Mouse (Mus musculus) G1E (cell line): ENCODE measurements around the gene Dpy19l3. TPM values are rescaled to one million over a fixed set of nuclear protein-coding genes. Genes with fewer than 3 reads are reported as not detected.

Experiments used
- ATAC-seq: 2 replicates; pipeline ENCODE4 v1.8.0; 2016; ENCODE audit warnings: mild to moderate bottlenecking; ENCODE audit not compliant: insufficient number of reproducible peaks, poor library complexity, low FRiP score, severe bottlenecking; ENCODE audit errors: extremely low read depth
- DNase-seq: peaks from one replicate; pipeline ENCODE4 v3.0.0; 2012; ENCODE audit warnings: low spot score
- H3K27me3 ChIP-seq: 2 replicates; pipeline ENCODE4 v1.6.1; 2012; ENCODE audit warnings: mild to moderate bottlenecking, low read length, inconsistent platforms; ENCODE audit not compliant: insufficient read depth
- H3K36me3 ChIP-seq: replicated peaks from 2 replicates; pipeline ENCODE3; 2012; ENCODE audit warnings: mild to moderate bottlenecking, inconsistent platforms
- H3K4me1 ChIP-seq: 2 replicates; pipeline ENCODE4 v1.6.1; 2012; ENCODE audit warnings: low read depth, low read length, inconsistent platforms, mixed read lengths; ENCODE audit not compliant: insufficient read depth
- H3K4me3 ChIP-seq: 2 replicates; pipeline ENCODE4 v1.5.1; 2012; ENCODE audit warnings: low read depth, mild to moderate bottlenecking, inconsistent platforms, low read length, moderate library complexity, mixed read lengths
- H3K9me3 ChIP-seq: replicated peaks from 2 replicates; pipeline ENCODE4 v1.6.1; 2012; ENCODE audit warnings: inconsistent platforms
- CTCF ChIP-seq: IDR thresholded peaks from 2 replicates; pipeline ENCODE4 v1.5.1; 2012; ENCODE audit warnings: low read depth, low read length, inconsistent platforms, mixed read lengths
- GATA1 ChIP-seq: IDR thresholded peaks from 2 replicates; pipeline ENCODE4 v1.6.1; 2012; ENCODE audit warnings: borderline replicate concordance, low read length, inconsistent platforms, mixed read lengths
- GATA2 ChIP-seq: IDR thresholded peaks from 2 replicates; pipeline ENCODE4 v1.6.1; 2012; ENCODE audit warnings: low read depth, low read length, inconsistent platforms, borderline replicate concordance
- POLR2AphosphoS5 ChIP-seq: IDR thresholded peaks from 2 replicates; pipeline ENCODE4 v1.6.1; 2012; ENCODE audit warnings: low read depth, low read length, inconsistent platforms; ENCODE audit not compliant: insufficient replicate concordance
- TAL1 ChIP-seq: conservative IDR thresholded peaks from 2 replicates; pipeline ENCODE4 v1.6.1; 2012; ENCODE audit warnings: low read depth, low read length, inconsistent platforms, mixed read lengths
- polyA plus RNA-seq: library from polyadenylated mRNA; stranded (reverse); fragments of >175 nt; gene quantifications from 2 replicates; pipeline ENCODE4 v1.2.3, GENCODE M21; 2012
- total RNA-seq, 2 experiments: library from RNA; stranded (forward) in 1 of 2; stranded (reverse) in 1 of 2; fragments of 200-1000 nt in 1 of 2; fragments of >200 nt in 1 of 2; fragmentation: Nextera tagmentation in 1 of 2; gene quantifications; 2 replicates each; pipeline ENCODE4 v1.2.3; 2014 to 2017

Gene Dpy19l3
- total and polyA plus RNA-seq, 3 experiments, result 9.8 to 25.1 (median 21.2) TPM

GRCm38 (mm10) chr7:35681559-35681958 lies 72.7 kb downstream of the Dpy19l3 start:
- H3K4me1 ChIP-seq, result no peaks in the 10 kb centered on the region
- TF ChIP-seq GATA2 (no peak), CTCF (no peak)
- no peaks in the 10 kb centered on the region for H3K36me3 ChIP-seq
- no peak overlapping the region for H3K4me3 ChIP-seq
- H3K27me3 ChIP-seq, result no peaks in the 10 kb centered on the region; the same call in 1 of the 2 replicates
- H3K9me3 ChIP-seq, result peaks cover 4% of the 10 kb centered on the region; the same call in 1 of the 2 replicates
- DNase-seq (no peak), ATAC-seq (peak; percentile 34; the same call in 1 of the 2 replicates)

DNA sequence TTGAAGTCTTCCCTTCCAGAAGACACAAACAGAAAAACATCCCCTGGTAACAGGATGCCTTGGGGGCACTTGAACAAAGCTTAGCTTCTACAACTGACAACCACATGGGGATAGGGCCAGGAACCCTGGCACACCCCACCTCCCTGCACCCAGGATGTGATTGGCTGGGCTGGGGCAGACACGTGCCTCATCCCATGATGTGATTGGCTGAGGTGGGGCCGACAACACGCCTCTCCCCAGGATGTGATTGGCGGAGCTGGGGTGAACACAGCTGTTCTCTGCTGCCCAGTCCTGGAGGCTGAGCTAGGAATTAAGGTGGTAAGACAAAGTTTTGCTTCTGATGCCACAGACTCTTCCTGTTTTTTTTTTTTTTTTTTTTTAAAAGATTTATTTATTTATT lies 75.3 kb downstream of the Dpy19l3 start:
- TF ChIP-seq GATA1 (no peak), GATA2 (no peak)
- Histone ChIP-seq H3K27me3 (no peaks in the 10 kb centered on the region; the same call in 1 of the 2 replicates), H3K4me3 (no peak overlapping the region), H3K9me3 (peaks cover 4% of the 10 kb centered on the region; the same call in 1 of the 2 replicates), H3K4me1 (no peaks in the 10 kb centered on the region), H3K36me3 (no peaks in the 10 kb centered on the region)
- ATAC-seq (no peak), DNase-seq (no peak)

GRCm38 (mm10) chr7:35668066-35669041 lies 85.9 kb downstream of the Dpy19l3 start:
- Histone ChIP-seq H3K4me1 (no peaks in the 10 kb centered on the region), H3K4me3 (no peak overlapping the region), H3K9me3 (no peaks in the 10 kb centered on the region), H3K36me3 (no peaks in the 10 kb centered on the region), H3K27me3 (no peaks in the 10 kb centered on the region)
- no peak for DNase-seq
- TF ChIP-seq GATA1, result no peak
- TF ChIP-seq TAL1, result no peak
- no peak for TF ChIP-seq CTCF
- no peak for TF ChIP-seq GATA2
- no peak for TF ChIP-seq POLR2AphosphoS5
- no peak for ATAC-seq

- Histone ChIP-seq H3K27me3 (no peaks in the 10 kb centered on the region), H3K9me3 (no peaks in the 10 kb centered on the region), H3K36me3 (no peaks in the 10 kb centered on the region), H3K4me1 (no peaks in the 10 kb centered on the region), H3K4me3 (no peak overlapping the region)
- no peak for ATAC-seq
- no peak for DNase-seq
- no peak for TF ChIP-seq GATA2
- no peak for TF ChIP-seq GATA1
- no peak for TF ChIP-seq TAL1
- no peak for TF ChIP-seq CTCF
- no peak for TF ChIP-seq POLR2AphosphoS5
These were observed 90.4 kb downstream of the Dpy19l3 start for GRCm38 (mm10) chr7:35663790-35664376.

- peaks cover 10% of the 10 kb centered on the region; the same call in 1 of the 2 replicates for H3K27me3 ChIP-seq
- TF ChIP-seq POLR2AphosphoS5 (no peak), GATA2 (no peak), CTCF (peak; percentile 77; the same call in 1 of the 2 replicates), GATA1 (no peak)
- DNase-seq, result no peak
- no peaks in the 10 kb centered on the region for H3K9me3 ChIP-seq
- no peaks in the 10 kb centered on the region for H3K4me1 ChIP-seq
- no peak for ATAC-seq
- no peak overlapping the region for H3K4me3 ChIP-seq
- no peaks in the 10 kb centered on the region for H3K36me3 ChIP-seq
These were observed 95.1 kb downstream of the Dpy19l3 start for GRCm38 (mm10) chr7:35659173-35659572.

- DNase-seq, result no peak
- Histone ChIP-seq H3K27me3 (peaks cover 10% of the 10 kb centered on the region; the same call in 1 of the 2 replicates), H3K4me3 (no peak overlapping the region), H3K9me3 (no peaks in the 10 kb centered on the region), H3K4me1 (0 out of 2 replicates have a peak, but pooled peaks cover 3% of the 10 kb centered on the region), H3K36me3 (no peaks in the 10 kb centered on the region)
- no peak for TF ChIP-seq POLR2AphosphoS5
- no peak for TF ChIP-seq CTCF
- no peak for TF ChIP-seq GATA1
- TF ChIP-seq GATA2, result no peak
- no peak for TF ChIP-seq TAL1
- ATAC-seq, result no peak
These were observed 96.4 kb downstream of the Dpy19l3 start for GRCm38 (mm10) chr7:35657829-35658228.
